Mouse (Mus musculus) lung, adult 2 months (tissue): ENCODE data around the gene Phf23. TPM values are rescaled to one million over a fixed set of nuclear protein-coding genes. Genes with fewer than 3 reads are reported as not detected.
"Not testable (repeated sequence)": the region's sequence is repeated elsewhere in the genome, so short reads cannot be mapped to it uniquely, and the experiment has no call there.

Experiments
- DNase-seq: peaks from one replicate; pipeline ENCODE4 v3.0.0; 2022
- H3K4me1 ChIP-seq: fragments of 200-500 bp; 2 replicates; pipeline ENCODE4 v1.6.1; 2011; ENCODE audit warnings: low read length; ENCODE audit not compliant: control insufficient read depth, insufficient read depth
- H3K4me3 ChIP-seq: fragments of 200-500 bp; replicated peaks from 2 replicates; pipeline ENCODE3; 2011; ENCODE audit warnings: low read depth, mild to moderate bottlenecking, control low read depth, low read length; ENCODE audit errors: extremely low read depth
- CTCF ChIP-seq: fragments of 200-500 bp; IDR thresholded peaks from 2 replicates; pipeline ENCODE4 v1.5.1; 2011; ENCODE audit warnings: mild to moderate bottlenecking, low read length, control low read depth; ENCODE audit not compliant: insufficient read depth
- POLR2A ChIP-seq: fragments of 200-500 bp; IDR thresholded peaks from 2 replicates; pipeline ENCODE4 v1.6.1; 2011; ENCODE audit warnings: low read depth, mild to moderate bottlenecking, control low read depth, low read length, borderline replicate concordance; ENCODE audit errors: extremely low read depth
- WGBS: fragments of 180-500 bp; shearing (Covaris S2); methylation state at CpG from one replicate; pipeline ENCODE4 v1.1.7; 2018; 5-methylcytosine and 5-hydroxymethylcytosine counted together
- polyA plus RNA-seq: library from polyadenylated mRNA; depleted of rRNA; stranded (reverse); fragments of >200 nt; gene quantifications from 2 replicates; pipeline ENCODE4 v1.2.3, GENCODE M21; 2012; rRNA removed

The Phf23 gene
- polyA plus RNA-seq = 15.0 and 22.9 TPM in 2 replicates

- peaks cover 4% of the 10 kb centered on the region for H3K4me1 ChIP-seq
- DNase-seq = peak; percentile 96
- TF ChIP-seq POLR2A (peak; percentile 65; the same call in 1 of the 2 replicates), CTCF (peak; percentile 25; the same call in 1 of the 2 replicates)
- under 1% methylated on average over 36 of the region's 36 CpGs for WGBS
- peak within 1 kb of the TSS; percentile 85 for H3K4me3 ChIP-seq
Measured at GRCm38 (mm10) chr11:69995391-69995960, at the start of gene Phf23. Gene Phf23 (plus strand): TSS chr11:69995777.

- 86% methylated on average over 18 of the region's 18 CpGs for WGBS
- H3K4me1 ChIP-seq = peaks cover 7% of the 10 kb centered on the region
- DNase-seq = no peak
- H3K4me3 ChIP-seq = no peak overlapping the region
- TF ChIP-seq CTCF = no peak
- TF ChIP-seq POLR2A = no peak
Measured at GRCm38 (mm10) chr11:69945997-69946891, 49.3 kb upstream of the Phf23 start.

GRCm38 (mm10) chr11:69947337-69948065 lies 48.1 kb upstream of the Phf23 start:
- 11% methylated on average over 29 of the region's 29 CpGs for WGBS
- no peak for DNase-seq
- no peak for TF ChIP-seq POLR2A
- TF ChIP-seq CTCF = no peak
- Histone ChIP-seq H3K4me3 (peak overlapping the region; percentile 33), H3K4me1 (peaks cover 7% of the 10 kb centered on the region)

GRCm38 (mm10) chr11:69948066-69948762 lies 47.4 kb upstream of the Phf23 start, which contains the start of gene Slc2a4:
Gene Slc2a4 (minus strand): TSS chr11:69948188.
- WGBS = 1% methylated on average over 34 of the region's 34 CpGs
- Histone ChIP-seq H3K4me3 (peak within 1 kb of the TSS; percentile 33), H3K4me1 (peaks cover 7% of the 10 kb centered on the region)
- DNase-seq = peak; percentile 82
- TF ChIP-seq POLR2A (no peak), CTCF (no peak)

DNA sequence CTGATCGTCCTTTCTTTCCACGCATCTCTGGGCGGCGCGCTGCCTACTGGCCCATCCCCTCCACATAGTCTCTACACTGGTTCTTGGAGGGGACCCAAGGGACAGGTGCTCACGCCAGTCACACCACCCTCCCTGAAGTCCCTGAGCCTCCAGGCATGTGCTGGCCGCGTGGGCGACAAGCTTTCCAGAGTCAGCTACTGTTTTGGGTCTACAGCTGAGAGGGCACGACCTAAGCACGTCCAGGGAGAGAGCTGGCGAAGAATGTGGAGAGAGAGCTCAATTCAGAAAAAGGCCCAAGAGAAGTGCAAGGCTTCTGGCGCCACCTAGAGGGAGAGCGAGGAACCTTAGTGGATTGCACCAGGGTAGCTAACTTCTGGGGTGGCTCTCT lies 46.8 kb upstream of the Phf23 start:
- WGBS = 1% methylated on average over 14 of the region's 14 CpGs
- DNase-seq = peak; percentile 84
- TF ChIP-seq POLR2A (no peak), CTCF (peak; percentile 98)

DNA sequence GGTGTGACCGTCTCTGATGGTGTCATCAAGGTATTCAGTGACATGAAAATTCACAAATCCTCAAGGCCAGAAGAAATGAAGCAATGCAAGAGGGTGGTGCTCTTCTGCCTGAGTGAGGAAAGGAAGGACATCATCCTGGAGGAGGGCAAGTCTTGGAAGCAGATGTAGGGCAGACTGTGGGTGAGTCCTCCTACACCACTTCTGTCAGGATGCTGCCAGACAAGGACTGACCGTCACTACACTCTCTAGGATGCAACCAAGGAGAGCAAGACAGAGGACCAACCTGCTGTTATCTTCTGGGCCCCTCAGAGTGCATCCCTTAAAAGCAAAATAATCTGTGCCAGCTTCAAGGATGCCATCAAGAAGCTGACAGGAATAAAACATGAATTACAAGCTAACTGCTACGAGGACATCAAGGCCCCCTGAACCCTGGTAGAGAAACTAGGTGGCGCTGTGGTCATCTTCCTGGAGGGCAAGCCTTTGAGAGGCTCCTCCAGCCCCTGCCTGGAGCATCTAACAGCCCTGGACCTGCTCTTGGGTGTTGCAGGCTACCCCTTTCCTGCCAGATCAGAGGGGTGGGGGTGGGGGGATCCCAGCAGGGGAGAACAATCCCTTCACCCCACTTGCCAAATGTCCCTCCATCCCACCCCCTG lies 44.6 kb upstream of the Phf23 start:
- H3K4me1 ChIP-seq = peaks cover 7% of the 10 kb centered on the region
- WGBS = 39% methylated on average over 4 of the region's 4 CpGs
- no peak overlapping the region for H3K4me3 ChIP-seq
- TF ChIP-seq CTCF (0 out of 2 replicates have a peak, but pooled peaks have one; percentile 6), POLR2A (no peak)
- no peak for DNase-seq

More for the DNA sequence above, 46.8 kb upstream of the Phf23 start:
- peaks cover 7% of the 10 kb centered on the region for H3K4me1 ChIP-seq
- H3K4me3 ChIP-seq = no peak overlapping the region

- WGBS = 39% methylated on average over 1 of the region's 1 CpGs
- TF ChIP-seq CTCF (0 out of 2 replicates have a peak, but pooled peaks have one; percentile 8), POLR2A (no peak)
- Histone ChIP-seq H3K4me3 (no peak overlapping the region), H3K4me1 (peaks cover 7% of the 10 kb centered on the region)
- no peak for DNase-seq
Measured at GRCm38 (mm10) chr11:69952274-69952673, 43.3 kb upstream of the Phf23 start.

DNA sequence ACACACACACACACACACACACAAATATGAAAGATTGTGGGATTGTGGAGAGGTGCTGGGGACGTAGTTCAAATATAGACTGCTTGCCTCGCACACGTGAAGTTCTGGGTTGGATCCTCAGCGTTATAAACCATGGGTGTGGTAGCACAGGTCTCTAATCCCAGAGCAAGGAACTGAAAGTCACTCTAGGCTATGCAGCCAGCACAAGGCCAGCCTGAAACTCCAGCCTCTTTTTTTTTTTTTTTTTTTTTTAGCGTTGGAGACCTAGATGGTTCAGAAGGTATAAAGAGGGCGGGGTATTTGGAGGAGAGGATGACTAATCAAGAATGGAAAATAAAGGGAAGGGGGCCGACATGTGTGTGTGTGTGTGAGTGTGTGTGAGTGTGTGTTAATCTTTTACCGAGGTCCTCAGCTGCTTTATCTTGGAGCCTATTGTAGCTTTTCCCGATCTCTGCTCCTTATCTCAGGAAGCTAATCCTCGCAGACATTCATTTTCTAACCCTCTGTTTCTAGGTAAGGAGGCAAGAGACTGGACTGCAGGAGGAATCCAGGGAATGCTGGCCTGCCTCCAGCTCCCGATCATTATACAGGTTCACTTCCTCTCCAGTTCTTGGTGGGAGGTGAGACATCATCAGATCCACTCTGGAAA lies 42.2 kb upstream of the Phf23 start:
- H3K4me1 ChIP-seq = peaks cover 4% of the 10 kb centered on the region
- 31% methylated on average over 11 of the region's 11 CpGs for WGBS
- TF ChIP-seq CTCF = no peak
- TF ChIP-seq POLR2A = no peak
- DNase-seq = no peak
- no peak overlapping the region for H3K4me3 ChIP-seq

- not testable (repeated sequence) for DNase-seq, H3K4me3 ChIP-seq, H3K4me1 ChIP-seq
- 70% methylated on average over 4 of the region's 4 CpGs for WGBS
Measured at GRCm38 (mm10) chr11:69955618-69956017, 40.0 kb upstream of the Phf23 start.
